Mouse (Mus musculus): ENCODE data around the gene Fignl2.

Fignl2 gene

DNA sequence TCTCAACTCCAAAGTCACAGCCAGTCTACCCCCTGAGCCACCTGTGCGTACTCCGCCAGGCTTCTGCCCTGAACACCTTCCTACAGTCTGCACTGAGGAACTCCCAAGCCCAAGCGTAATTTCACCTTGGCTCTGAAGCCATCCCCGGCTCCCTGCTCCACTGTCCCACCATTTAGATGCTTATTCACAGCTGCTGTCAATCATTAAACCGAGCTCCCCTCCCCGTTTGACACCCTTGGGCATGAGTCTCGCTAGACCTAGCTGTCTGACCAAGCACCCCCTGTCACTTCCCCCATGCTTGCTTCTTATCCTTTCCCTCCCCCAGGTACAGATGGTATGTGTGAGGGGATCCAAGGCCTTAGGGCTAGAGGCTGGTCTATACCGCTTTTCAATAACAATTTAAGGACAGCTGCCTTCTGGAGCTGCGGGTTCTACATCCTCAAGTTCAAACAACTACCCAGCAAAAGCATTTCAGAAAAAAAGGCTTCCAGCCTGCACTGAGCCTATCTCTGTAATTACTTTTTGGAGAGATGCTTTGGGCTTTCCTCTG, 8.7 kb downstream of the Fignl2 start:
- no peak for DNase-seq (ENCODE audit: extremely low read depth, insufficient read length, low spot score)

DNA sequence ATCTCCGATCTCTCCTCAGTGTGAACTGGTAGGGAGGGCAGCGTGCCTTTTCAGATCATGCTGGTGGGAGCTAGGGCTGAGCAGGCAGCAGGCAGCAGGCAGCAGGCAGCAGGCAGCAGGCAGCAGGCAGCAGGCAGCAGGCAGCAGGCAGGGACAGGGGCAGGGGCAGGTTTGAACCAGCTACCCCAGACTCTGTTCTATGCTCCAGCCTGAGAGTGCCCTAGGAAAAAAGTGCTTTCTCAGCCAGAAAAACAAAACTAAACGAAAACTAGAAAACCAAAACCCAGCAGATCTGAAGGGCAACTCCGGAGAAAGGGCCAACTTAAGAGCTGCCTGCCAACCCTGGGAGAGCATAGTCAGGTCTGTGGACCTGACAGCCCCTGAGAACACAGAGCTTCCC, 9.7 kb downstream of the Fignl2 start:
- no peak for DNase-seq (ENCODE audit: extremely low read depth, insufficient read length, low spot score)

DNA sequence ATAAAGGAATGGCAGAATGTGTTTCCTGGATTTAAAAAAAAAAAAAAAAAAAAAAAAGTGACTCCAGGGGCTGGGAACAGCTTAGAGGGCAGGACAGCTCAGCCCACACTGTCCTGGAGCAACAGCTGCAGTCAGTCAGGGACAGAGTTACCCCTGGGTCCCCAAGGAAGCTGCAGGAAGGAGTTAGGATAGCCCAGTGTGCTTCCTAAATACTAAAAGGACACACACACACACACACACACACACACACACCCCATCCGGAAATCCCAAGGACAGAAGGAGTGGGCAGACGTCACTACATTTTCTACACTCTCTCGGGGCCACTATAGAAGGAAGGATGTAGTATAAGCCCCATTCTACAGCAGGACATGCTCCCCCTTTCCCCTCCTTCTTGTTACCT, 10.3 kb downstream of the Fignl2 start:
- DNase-seq (ENCODE audit: extremely low read depth, insufficient read length, low spot score) = no peak

DNA sequence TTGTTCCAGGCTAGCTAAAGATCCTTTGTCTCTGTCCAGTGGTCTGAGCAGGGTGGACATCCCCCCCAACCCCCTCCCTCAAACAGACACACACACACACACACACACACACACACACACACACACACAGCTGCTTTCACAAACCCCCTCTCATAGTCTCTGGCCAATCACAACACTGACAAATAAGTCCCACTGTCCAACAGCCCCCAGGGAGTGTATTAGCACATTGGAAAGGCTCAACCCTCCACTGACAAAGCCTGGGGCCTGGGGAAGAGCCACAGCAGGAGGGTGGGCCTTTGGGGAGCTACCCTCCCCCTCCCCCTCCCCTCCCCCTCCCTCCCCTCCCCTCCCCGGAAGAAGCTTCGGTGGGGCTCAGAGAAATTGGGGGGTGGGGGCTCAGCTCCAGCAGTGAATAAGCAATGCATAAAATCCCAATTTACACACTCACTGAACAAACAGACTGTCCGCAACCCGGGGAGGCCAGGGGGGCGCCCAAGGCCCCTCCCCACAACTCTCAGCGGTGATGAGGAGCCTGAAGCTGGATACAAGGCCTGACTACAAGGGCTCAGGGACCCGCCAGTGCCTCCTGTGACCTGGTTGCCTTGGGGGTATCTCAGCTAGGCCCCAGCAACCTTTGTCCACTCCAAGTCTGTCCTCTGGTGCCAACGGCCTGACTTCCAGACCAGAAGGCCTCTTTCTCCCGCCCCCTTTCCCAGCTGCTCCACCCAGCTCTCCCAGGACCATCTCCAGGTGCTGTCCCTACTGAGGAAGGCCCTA, 11.3 kb downstream of the Fignl2 start:
- DNase-seq (ENCODE audit: extremely low read depth, insufficient read length, low spot score) = no peak

DNA sequence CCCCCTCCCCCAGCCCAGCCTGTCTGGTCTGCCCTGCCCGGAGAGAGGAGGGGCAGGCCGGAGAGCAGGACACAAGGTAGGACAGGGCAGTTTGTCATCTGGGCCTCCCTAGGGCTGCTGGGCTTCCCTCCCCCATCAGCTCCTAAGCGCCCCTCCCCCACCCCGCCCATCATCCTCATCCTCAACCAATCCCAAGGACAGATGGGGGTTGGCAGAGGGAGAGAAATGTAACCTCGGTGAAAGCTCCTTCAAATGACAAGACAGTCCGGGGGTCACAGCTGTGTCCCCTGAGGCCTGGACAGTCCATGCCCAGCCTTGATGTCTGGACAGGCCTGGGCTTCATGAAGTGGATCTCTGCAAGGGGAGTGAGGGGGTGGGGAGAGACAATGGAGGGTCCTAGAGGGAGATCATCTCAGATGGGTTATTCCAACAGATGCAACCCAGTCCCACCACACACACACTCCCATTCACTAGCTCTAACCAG, 12.0 kb downstream of the Fignl2 start:
- DNase-seq (ENCODE audit: extremely low read depth, insufficient read length, low spot score) = no peak

DNA sequence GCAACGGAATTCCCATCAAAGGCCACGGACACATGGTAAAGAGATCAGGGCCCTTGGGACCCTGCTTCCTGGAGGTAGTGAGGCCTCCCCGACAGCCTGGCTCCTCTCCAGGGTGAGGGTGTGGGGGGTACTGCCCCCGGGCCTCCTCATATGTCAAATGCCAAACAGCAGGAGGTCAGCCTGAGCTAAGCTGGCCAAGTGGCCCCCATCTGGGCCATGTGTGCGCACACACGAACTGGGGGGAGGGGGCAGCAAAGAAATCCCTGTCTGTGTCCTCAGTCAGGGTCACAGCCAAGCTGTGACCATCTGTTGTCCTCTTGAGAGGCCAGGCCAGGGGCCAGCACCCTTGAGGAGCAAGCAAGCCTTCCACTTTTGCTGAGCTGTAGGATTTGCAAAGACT, 13.3 kb downstream of the Fignl2 start:
- no peak for DNase-seq (ENCODE audit: extremely low read depth, insufficient read length, low spot score)

DNA sequence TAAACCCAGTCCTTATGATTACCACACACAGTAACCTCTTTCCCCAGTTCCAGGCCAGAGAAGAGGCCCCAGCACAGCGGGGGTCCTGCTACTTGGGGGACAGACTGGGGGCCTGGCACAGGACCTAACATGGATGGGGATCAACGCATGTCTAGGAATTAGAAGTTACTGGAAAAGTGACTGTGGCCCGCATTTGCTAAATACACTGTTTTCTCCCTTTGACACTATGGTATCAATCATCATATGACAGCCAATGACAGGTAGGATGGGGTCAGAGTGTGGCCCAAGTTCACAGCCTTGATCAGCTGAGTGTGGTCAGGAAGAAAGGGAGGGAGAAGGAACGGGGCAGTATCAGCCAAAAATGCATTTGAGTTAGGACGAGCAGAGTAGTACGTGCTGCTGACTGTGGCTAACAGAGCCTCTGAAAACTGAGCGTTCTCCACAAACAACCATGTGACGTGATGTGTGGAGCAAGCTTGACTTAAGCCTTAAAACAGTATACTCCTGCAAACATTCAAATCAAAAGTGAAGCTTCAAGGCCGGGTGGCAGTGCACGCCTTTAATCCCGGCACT, 18.0 kb downstream of the Fignl2 start:
- DNase-seq (ENCODE audit: extremely low read depth, insufficient read length, low spot score) = no peak

DNA sequence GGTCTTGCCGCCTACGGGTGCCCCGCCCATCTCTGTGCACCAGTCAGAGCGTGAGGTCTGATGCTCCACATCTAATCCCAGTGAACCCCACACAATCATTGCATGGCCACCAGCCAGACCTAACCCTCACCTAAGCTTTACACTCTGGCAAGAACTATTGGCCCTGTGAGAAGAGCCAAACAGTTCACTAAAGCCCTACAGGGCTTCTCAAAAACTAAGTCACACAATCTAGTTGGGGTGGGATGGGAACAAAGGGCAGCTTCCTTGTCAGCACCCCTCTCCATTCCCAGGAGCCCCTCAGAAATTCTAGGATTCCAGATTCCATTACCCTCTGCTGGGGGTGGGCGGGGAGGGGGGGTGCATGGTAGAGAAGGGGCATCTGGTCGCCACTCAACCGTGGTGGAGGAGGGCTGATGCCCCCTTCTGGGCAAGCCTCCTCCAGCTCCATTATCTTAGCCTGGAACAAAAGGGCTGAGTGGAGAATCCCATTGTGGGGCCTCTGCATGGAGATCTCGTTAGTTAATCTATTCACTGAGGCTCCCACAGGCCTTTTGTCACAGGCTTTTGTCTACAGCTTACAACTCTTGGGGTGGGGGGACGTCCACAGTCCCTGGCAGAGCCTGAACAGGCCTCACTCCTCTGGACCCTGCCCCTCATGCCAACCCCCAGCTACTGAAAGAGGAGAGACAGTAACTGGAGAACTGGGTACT, 18.6 kb downstream of the Fignl2 start:
- no peak for DNase-seq (ENCODE audit: extremely low read depth, insufficient read length, low spot score)

DNA sequence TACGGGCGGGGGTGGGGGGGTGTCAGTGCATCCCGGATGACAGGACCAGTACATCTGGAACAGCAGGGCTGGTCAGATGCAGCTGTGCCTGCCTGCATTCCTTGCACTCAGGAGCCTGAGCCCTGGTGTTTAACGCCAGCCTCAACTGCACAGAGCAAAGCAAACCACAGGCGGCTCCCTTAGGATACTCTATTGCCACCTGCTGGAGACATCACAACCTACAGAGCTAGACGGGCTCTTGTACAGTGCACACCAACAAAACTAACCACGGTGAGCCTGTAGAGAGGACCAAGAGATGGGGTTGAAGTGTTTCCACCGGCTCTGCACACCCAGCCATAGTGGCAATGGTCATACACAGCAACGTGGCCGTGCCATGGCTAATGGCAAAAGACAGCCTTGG, 22.1 kb downstream of the Fignl2 start:
- DNase-seq (ENCODE audit: extremely low read depth, insufficient read length, low spot score) = no peak

DNA sequence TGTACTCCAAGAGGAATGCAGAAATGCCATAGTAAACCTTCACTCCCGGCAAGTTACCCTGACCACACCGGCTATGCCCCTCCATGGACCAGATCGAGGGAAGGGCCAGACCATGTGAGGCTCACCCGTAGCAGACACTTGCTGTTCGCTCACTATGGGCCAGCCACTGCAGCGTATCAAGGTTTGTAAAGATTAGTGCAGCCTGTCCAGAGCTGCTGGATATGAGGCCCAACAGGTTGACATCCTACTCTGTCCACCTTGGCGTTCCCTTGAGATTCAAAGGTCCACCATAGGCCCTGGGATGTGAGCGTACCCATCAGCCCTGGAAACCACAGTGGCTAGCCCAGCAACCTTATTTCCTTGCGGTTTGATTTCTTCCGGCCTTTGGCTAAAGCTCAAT, 23.8 kb downstream of the Fignl2 start:
- no peak for DNase-seq (ENCODE audit: extremely low read depth, insufficient read length, low spot score)

DNA sequence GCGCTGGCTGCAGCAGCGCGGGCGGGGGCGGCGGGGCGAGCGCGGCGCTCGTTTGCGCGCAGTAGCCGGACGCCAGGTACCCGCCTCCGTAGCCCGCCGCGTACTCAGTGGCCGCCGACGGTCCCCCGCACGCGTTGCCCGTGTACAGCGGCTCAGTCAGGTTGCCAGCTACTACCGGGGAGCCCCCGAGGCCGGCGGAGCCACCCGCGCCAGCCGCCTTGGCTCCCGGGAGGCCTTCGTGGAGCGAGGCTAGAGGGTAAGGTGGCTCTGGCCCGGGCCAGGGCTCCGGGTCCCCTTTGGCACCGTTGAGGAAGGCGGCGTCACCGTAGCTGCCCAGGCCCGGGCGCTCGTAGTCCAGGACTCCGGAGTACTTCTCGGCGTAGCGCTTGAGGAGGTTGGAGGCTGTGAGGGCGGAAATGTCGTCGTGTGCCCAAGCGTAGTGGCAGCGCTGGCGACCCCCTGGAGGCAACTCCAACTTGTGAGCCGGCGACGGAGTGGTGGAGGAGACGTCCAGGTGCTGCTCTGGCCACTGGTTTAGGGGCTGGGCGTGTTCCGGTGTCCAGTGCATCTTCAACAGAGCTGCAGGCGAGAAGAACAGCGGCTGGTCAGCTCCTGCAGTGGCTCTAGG, 24.4 kb downstream of the Fignl2 start:
- no peak for DNase-seq (ENCODE audit: extremely low read depth, insufficient read length, low spot score)

DNA sequence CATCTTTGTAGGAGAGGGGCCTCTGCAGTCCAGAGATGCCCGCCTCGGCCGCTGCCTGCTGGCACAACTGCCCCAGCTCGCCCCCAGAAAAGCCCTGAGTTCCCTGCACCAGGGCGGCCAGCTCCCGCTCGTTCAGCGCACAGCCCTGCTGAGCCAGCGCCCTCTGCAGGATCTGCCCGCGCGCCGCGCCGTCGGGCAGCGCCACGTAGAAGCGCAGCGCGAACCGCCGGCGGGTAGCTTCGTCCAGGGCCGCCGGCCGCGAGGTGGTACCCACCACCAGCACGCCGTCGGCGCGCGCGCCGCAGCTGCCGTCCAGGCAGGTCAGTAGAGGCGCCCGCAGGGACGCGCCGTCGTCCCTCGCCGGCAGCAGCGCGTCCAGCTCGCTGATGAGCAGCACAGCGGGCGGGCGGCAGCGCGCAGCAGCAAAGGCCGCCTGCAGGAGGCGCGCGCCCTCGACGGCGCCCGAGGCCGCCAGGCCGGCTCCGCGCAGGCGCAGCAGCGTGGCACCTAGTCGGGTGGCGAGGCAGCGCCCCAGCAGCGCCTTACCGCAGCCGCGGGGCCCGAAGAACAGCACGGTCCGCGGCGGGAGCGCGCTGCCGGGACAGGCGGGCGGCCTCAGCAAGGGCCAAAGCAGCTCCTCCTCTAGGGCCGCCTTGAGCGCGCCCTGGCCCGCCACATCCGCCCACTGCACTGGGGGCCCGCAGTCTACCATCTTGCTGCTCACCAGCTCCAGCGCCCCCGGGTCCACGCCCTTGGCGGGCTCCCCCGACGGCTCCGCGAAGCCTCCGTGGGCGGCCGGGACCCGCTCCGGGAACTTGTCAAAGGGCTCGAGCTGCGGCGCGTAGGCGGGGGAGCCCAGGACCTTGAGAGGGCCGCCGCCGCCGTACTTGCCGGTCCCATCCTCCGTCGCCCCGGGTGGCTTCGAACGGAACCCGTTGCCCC, 25.5 kb downstream of the Fignl2 start:
- DNase-seq (ENCODE audit: extremely low read depth, insufficient read length, low spot score) = no peak

DNA sequence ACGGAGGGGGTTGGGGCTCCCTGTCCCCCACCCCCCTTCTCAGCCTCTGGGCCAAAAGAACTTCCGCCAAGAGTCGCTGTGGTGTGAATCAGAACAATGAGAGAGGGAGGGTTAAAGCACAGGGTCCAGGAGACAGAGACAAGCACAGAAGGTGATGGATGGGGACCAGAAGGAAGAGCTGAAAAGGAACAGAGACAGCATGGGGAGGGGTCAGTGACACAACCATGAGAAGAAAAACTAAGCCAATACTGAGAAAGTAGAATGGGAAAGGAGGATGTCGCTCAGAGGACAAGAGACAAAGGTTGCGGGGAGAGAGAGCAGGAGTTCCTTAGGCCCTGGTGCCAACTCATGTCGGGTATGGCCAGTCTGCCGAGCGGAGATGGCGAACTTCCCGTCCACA, 26.5 kb downstream of the Fignl2 start:
- DNase-seq (ENCODE audit: extremely low read depth, insufficient read length, low spot score) = no peak

DNA sequence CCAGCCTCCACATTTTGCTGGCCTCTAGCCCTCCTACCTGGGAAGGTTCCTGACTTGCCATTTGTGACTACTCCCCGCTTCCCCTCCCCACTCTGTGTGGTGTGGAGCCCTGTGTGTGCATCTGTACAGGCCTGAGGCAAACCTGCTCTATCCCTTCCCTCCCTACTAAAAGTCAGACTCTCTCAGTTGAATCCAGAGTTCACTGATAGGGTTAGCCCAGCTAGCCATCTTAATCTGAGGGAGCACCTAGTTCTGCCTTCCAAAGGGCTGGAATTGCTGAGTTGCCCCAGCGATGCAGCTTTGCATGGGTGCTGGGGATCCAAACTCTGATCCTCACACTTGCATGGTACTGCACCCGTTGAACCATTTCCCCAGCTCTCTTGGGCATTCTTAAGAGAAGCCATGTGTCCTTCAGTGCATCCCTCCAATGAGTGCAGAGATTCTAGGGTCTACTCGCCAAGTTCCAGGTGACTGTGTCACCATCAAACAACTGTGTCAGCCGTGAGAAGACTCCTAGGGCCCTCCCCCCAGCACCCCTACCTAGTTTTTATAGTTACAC, 29.9 kb downstream of the Fignl2 start:
- no peak for DNase-seq (ENCODE audit: extremely low read depth, insufficient read length, low spot score)

DNA sequence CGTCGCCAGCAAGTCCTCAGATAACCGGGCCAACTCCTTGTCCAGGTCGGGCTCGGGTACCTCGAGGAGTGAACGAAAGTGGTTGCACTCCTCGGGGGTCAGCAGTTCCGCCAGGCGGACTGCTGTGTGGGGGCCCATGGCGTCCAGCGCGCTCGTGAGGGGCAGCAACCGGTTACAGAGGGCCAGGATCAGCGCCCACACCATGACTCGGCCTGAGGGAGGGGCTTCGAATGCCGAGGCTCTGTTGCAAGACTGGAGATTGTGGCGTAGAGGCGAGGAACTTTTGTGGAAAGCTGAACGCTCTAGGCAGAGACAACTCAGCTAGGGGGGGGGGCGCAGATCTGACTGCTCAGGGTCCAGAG, 31.2 kb downstream of the Fignl2 start, which contains the start of gene Gm47841:
TSS of gene Gm47841 (minus strand) at position 204 of the 362 bp plus-strand sequence.
- DNase-seq (ENCODE audit: extremely low read depth, insufficient read length, low spot score) = no peak

DNA sequence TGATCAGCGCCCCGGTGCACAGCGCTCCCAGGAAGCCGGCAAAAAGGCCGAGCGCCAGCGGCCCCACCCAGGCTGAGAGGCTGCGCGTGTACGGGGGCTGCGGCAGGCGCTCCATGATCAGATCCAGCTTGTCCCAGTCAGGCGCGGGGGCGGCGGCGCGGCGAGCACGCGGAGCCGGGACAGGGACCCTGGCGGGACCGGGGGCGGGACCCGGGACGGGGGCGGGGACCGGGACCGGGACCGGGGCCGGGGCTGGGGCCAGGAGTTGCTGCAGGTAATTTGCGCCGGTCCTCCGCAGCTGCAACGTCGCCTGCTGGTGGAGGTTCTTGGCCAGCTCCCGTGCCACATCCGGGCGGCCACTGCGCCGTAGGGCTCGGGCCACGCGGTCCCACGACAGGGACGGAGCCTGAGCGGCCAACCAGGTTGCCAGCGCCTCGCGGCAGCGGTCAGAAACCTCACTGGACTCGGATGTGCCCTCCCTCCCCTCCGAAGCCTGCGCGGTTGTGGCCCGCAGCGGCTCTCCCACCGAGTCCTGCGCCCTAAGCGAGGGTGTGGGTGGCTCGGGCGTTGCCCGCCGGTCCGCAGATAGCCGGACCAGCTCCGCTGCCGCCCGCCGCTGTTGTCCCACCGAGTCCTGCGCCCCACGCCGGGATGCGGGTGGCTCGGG, 31.7 kb downstream of the Fignl2 start:
- no peak for DNase-seq (ENCODE audit: extremely low read depth, insufficient read length, low spot score)

DNA sequence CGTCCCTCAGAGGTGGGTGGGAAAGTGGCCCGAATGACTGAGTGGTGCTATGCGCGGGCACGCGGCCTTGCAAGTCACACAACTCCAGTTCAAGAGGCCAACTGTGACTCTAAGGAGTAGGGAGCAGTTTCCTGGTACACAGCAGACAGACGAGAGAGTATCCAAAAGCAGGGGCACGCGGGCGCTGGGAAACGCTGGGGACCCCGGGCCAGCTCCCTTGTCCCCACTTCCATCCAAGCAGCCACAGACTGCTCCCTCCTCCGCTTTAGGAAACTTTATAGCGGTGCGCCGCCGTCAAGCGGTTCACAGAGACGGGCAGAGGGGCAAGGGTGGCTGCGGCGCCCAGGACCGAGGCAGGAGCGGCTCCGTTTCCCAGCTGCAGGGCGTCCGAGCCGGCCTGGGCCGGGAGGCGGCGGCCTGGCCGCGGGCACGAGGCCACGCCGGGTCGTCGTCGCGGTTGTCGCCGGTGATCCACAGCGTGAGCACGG, 32.3 kb downstream of the Fignl2 start:
- no peak for DNase-seq (ENCODE audit: extremely low read depth, insufficient read length, low spot score)

DNA sequence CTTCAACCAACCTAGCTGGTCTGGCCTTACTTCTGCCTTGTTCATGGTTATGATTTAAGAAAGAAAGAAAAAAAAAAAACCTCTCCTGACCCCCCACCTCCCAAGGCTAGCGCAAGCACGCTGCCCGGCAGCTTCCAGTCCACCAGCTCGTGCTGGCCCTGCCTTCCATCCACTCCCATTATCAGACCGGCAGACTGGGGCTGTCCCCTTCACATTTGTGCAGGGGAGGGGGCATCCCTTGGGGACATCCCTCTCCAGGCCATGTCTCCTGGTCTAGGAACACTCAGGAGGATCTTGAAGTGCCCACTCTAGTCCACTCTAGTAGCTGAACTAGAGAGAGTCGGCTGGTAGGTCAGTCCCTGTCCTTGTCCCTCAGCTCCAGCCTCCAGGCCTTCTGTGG, 33.8 kb downstream of the Fignl2 start:
- no peak for DNase-seq (ENCODE audit: extremely low read depth, insufficient read length, low spot score)

DNA sequence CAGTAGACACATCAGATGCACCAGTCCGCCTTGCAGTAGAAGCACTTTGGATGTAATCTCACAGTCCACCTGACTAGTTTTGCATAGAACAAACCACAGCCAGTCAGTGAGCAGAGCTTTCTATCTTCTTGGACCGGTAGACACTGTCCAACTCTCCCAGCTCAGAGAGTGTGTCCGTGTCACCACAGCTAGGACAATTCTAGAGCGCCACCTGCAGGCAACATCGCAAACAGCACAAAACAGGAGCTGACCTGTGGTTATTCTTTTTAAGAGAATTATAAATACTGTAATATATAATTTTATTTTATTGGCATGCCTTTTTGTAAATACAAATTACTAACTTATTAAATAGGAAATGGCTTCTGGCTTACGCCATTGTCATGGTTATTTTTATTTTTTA, 35.8 kb downstream of the Fignl2 start:
- DNase-seq (ENCODE audit: extremely low read depth, insufficient read length, low spot score) = no peak

All from 3134 (cell line).